Mouse (Mus musculus) c-Kit-positive CD71-positive TER-119-negative erythroid progenitor cells, embryonic 14.5 days (primary cell): ENCODE measurements around the gene Gbp7.
"Not testable (repeated sequence)": the region's sequence is repeated elsewhere in the genome, so short reads cannot be mapped to it uniquely, and the experiment has no call there.

Experiments used
- DNase-seq: peaks from one replicate; pipeline ENCODE4 v3.0.0-alpha.2; 2013; ENCODE audit warnings: low read depth

Gbp7 gene

DNA sequence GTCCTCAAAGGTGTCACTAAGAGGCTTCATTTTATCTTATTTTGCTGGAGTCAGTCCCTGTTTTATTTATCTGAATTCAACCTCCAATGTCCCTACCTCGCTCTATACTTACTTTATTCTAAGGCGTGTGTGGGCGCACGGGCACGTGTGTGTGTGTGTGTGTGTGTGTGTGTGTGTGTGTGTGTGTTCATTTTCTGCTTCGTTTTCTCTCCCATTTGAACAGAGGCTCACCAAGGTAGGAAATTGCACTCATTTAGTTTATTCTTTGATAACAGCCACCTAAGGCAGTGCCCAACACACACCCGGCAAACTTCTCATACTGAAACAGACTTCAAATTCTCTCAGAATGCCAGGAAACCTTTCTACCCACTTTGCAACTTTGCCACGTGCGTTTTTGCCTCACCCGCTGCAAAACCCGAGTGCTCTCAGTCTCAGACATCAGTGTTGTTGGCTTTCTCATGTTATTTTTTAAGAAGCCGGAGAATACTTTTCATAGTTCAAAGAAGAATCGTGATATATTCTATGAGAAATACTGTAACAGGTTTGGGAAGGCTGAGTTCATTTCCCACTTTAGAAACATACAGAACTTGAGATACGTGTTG is 31.0 kb downstream of the Gbp7 start:
- DNase-seq, result no peak

DNA sequence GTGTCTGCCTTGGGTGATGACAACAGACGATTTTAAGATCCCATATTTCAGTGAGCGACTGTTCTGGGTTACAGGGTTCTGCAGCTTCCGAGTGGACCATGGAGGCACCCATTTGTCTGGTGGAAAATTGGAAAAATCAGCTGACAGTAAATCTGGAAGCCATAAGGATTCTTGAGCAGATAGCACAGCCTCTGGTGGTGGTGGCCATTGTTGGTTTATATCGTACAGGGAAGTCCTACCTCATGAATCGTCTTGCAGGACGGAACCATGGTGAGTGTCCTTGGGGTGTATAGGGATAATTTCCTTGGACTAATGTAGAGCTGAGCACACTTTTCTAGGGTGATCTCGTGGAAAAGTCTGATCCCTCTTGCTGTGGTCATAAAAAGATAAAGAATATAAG is 31.5 kb downstream of the Gbp7 start:
- DNase-seq, result no peak

DNA sequence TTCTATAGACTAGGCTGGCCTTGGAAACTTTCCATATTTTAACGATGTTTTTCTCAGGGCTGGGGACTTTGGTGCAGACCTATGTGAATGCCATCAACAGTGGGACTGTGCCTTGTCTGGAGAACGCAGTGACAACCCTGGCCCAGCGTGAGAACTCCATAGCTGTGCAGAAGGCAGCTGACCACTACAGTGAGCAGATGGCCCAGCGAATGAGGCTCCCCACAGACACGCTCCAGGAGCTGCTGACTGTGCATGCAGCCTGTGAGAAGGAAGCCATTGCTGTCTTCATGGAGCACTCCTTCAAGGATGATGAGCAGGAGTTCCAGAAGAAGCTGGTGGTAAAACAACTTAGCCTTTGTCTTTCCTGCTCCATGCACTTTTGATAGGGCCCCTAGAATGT is 37.3 kb downstream of the Gbp7 start:
- not testable (repeated sequence) for DNase-seq

DNA sequence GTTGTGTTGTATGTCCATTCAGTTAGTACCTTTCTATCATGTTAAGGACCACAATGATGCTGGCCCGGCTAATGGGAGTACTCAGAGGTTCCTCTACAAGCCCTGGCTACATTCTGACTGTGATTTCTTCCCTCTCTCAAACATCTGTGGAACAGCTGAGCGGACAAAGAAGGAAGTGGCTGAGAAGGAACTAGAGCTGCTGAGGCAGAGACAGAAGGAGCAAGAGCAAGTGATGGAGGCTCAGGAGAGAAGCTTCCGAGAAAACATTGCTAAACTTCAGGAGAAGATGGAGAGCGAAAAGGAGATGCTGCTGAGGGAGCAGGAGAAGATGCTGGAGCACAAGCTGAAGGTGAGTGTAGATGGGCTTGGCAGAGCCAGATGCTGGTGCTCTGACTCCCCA is 40.6 kb downstream of the Gbp7 start:
- DNase-seq, result no peak

DNA sequence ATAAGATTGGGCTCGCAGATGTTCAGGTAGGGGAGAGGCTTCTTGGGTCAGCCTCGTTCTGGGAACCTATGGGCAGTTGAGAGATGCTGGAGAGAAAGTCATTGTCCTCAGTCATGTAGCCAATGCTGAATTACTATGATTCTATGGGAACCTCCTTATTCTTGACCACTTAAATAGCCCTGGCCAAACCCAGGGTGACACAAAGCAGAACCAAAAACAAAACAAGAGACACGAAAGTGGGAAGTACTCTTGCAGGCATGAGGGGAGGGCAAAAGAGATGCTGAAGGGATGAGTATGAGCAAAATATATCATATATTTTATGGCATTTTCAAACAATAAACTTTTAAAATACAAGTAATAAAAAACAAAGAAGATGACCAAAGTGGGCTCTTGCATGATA is 47.0 kb downstream of the Gbp7 start:
- no peak for DNase-seq

DNA sequence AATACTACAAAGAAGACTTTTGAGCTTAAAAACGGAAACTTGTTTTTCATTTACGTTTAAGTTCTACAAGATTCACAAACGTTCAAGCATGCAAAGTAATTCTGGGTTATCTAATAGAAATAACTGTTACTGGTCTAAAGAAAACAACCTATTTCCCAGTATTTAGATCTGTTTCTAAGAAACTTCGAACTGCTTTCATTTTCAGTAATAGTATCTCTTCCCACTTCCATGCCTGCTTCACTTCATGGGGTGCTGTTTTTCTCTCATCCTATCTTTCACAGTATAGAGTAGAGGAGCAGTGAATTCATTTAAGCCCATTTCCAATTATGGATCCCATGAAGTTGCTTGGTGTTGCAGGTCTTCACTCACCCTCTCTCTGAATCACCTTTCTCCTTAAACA is 48.2 kb downstream of the Gbp7 start:
- DNase-seq, result no peak

DNA sequence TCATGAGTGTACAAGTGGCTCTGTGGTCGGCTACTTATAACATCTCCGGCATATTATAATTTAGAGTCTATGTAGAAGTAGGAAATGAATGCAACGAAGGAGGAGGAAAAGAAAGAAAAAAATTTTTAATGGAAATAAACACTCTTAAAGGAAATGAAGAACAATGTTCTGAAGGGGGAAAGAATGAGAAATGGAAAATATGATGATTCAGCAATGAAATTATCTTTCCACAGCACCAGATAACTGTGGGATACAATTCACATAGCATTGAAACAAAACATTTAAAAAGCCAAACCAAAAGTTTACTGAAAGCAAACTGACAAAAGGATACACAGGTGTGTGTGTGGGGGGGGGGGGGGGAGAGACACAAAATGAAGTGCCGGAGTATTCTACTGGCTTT is 52.9 kb downstream of the Gbp7 start:
- DNase-seq, result no peak

DNA sequence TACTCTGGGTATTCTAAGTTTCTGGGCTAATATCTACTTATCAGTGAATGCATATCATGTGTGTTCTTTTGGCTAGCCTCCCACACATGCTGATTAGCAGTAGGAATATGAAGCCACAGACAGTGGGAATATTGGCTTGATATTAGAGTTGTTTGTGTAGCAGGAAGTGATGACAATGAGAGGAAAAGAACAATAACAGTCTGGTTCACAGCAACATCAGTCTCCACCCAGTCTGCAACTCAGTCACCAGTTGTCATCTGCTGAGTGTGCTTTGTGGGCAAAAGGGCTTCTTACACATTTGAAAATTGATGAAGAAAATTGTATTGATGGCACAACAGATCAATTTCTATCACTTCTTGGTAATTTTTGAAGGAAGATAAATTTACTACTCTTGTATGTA is 57.2 kb downstream of the Gbp7 start:
- no peak for DNase-seq

DNA sequence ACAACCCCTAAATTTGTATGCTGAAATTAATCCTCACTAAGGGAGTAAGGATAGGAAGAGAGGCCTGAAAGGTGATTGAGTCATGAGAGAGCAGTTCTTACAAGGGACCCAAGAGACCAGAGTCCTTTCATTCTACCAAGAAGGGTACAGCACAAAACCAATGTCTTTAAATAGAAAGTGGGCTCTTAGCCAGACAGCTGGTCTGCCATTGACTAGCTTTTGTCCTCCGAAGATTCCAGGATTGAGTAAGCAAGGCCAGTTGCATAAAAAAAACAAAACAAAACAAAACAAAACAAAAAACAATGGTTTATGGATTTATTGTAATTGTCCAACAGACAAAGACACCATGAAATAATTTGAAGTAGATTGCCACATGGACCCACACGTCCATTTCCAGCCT is 58.7 kb downstream of the Gbp7 start:
- no peak for DNase-seq

DNA sequence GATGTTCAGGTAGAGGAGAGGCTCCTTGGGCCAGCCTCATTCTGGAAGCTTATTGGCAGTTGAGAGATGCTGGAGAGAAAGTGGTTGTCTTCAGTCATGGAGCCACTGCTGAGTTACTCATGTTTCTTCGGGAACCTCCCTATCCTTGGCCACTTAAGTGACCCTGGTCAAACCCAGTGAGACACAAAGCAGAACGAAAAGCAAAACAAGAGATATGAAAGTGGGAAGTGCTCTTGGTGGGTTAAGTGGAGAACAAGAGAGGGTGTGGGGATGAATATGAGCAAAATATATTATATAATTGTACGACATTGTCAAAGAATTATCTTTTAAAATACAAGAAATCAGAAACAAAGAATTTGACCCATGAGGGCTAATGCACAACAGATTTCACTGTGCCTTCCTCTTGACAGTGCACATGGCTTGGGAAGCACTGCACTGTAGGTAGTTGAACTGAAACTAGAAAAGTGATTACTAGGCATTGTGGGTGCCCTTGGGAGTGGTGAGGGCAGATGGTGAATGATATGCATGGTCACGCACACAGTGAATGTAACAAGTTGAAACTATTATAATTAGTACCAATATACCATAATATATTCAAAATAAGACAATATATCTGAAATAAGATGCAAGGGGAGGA is 60.4 kb downstream of the Gbp7 start:
- no peak for DNase-seq

DNA sequence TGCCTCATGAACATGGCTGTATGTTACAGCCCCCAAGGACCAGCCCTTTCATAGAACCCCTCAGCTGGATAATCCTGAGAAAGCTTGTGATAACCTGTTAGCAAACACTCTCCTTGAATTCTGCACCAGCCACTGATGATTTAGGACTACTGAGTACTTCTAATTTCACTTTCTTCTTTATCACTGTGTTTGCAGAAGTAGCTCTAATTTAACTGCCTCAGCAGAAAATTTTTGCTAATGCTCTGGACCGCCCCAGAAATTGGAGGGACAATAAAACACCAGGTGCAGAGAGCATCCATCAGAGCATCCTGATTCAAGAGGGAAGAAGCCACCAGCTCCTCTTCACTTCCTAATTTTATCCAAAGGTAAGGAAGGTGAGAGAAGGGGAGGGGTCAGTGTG is 64.4 kb downstream of the Gbp7 start, which contains the start of gene Gbp2b:
Gene Gbp2b (plus strand): TSS at position 301 of the 400 bp plus-strand sequence.
- no peak for DNase-seq

DNA sequence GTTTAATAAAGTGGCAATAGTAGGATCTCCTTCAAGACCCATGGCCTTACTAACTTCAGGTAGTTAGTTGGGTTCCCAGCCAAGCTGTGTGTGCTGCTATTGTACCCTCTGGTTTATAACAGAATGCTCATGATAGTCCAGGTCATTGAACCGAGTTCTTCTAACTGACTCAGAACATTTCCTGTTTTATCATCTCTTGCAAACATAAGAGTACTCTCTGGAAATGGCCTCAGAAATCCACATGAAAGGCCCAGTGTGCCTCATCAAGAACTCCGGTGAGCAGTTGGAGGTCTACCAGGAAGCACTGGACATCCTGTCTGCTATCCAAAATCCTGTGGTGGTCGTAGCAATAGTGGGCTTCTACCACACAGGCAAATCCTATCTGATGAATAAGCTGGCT is 67.8 kb downstream of the Gbp7 start:
- no peak for DNase-seq
